In genomic region chr13:69810936-69811680, GRCm38 (mm10) we compare ENCODE assay signal across 7 mouse cellular contexts. TPM values are rescaled to one million over a fixed set of nuclear protein-coding genes. Genes with fewer than 3 reads are reported as not detected.
DNase-seq lines count a peak whose midpoint lies in the region; ATAC-seq lines count a peak whose summit lies in the region.

No protein-coding gene starts in this region.

- H3K9me3 ChIP-seq in neural tube, embryonic 11.5 days (ENCODE audit: control insufficient read depth, low read length): no peaks in the 10 kb centered on the region
- no peaks in the 10 kb centered on the region for H3K9me3 ChIP-seq in forebrain, embryonic 15.5 days
- H3K9me3 ChIP-seq in liver, embryonic 11.5 days (ENCODE audit: control insufficient read depth, low read length): no peaks in the 10 kb centered on the region

- H3K36me3 ChIP-seq in neural tube, embryonic 11.5 days (ENCODE audit: control insufficient read depth, insufficient read depth, low read length): peaks cover 13% of the 10 kb centered on the region
- H3K36me3 ChIP-seq in forebrain, embryonic 15.5 days: peaks cover 31% of the 10 kb centered on the region
- peaks cover 24% of the 10 kb centered on the region for H3K36me3 ChIP-seq in liver, embryonic 11.5 days (ENCODE audit: control insufficient read depth, insufficient read depth, low read length)

- WGBS in neural tube, embryonic 11.5 days: 93% methylated on average over 14 of the region's 14 CpGs
- WGBS in forebrain, embryonic 15.5 days: 86% methylated on average over 14 of the region's 14 CpGs
- 78% methylated on average over 14 of the region's 14 CpGs for WGBS in liver, embryonic 11.5 days

- H3K9ac ChIP-seq in neural tube, embryonic 11.5 days (ENCODE audit: low read length): 0 out of 2 replicates have a peak overlapping the region, but pooled peaks have one; percentile 90
- H3K9ac ChIP-seq in forebrain, embryonic 15.5 days (replicated peaks): peak overlapping the region; percentile 82; the same call in 1 of the 2 replicates
- H3K9ac ChIP-seq in liver, embryonic 11.5 days (ENCODE audit: low read depth, low read length): peak overlapping the region; percentile 88; the same call in 1 of the 2 replicates

- peaks cover 9% of the 10 kb centered on the region for H3K4me1 ChIP-seq in neural tube, embryonic 11.5 days (ENCODE audit: control insufficient read depth, insufficient read depth, low read length)
- H3K4me1 ChIP-seq in forebrain, embryonic 15.5 days: peaks cover 22% of the 10 kb centered on the region
- peaks cover 9% of the 10 kb centered on the region for H3K4me1 ChIP-seq in liver, embryonic 11.5 days (replicated peaks; ENCODE audit: control insufficient read depth, insufficient read depth, low read length)

- peak overlapping the region; percentile 87 for H3K4me3 ChIP-seq in neural tube, embryonic 11.5 days (ENCODE audit: low read depth, low read length)
- peak overlapping the region; percentile 95 for H3K4me3 ChIP-seq in forebrain, embryonic 15.5 days
- peak overlapping the region; percentile 96 for H3K4me3 ChIP-seq in liver, embryonic 11.5 days (ENCODE audit: low read depth, low read length)

- peak overlapping the region; percentile 93 for H3K4me2 ChIP-seq in neural tube, embryonic 11.5 days (ENCODE audit: low read depth)
- peak overlapping the region; percentile 90 for H3K4me2 ChIP-seq in forebrain, embryonic 15.5 days (replicated peaks)
- peak overlapping the region; percentile 96 for H3K4me2 ChIP-seq in liver, embryonic 11.5 days

- ATAC-seq in neural tube, embryonic 11.5 days (ENCODE audit: insufficient read depth, low FRiP score, low TSS enrichment): no peak
- no peak for ATAC-seq in forebrain, embryonic 15.5 days (replicated peaks)
- ATAC-seq in liver, embryonic 11.5 days (replicated peaks; ENCODE audit: low FRiP score): no peak

- H3K27ac ChIP-seq in neural tube, embryonic 11.5 days (ENCODE audit: low read depth, low read length): no peak overlapping the region
- no peak overlapping the region for H3K27ac ChIP-seq in forebrain, embryonic 15.5 days (replicated peaks)
- H3K27ac ChIP-seq in liver, embryonic 11.5 days (ENCODE audit: low read depth, low read length): no peak overlapping the region

- no peaks in the 10 kb centered on the region for H3K27me3 ChIP-seq in neural tube, embryonic 11.5 days (ENCODE audit: control insufficient read depth, insufficient read depth, low read length)
- no peaks in the 10 kb centered on the region for H3K27me3 ChIP-seq in forebrain, embryonic 15.5 days
- H3K27me3 ChIP-seq in liver, embryonic 11.5 days (replicated peaks; ENCODE audit: control insufficient read depth, insufficient read depth, low read length): no peaks in the 10 kb centered on the region

- no peak for DNase-seq in neural tube, embryonic 11.5 days (ENCODE audit: low spot score)
- DNase-seq in neural tube, embryonic 10.5 days (ENCODE audit: extremely low spot score, low spot score): no peak
- no peak for DNase-seq in liver, embryonic 11.5 days (ENCODE audit: low spot score)
- DNase-seq in testis, postnatal 10 days (ENCODE audit: low spot score): peak; percentile 51
- DNase-seq in kidney, adult 11 months: no peak
- DNase-seq in embryo, embryonic 11 days: no peak

RNA-seq across cellular contexts. Expression of gene Med10, which starts 8.9 kb away (rescaled TPM):
- 188 and 195 TPM in 2 replicates for polyA plus RNA-seq in neural tube, embryonic 11.5 days (2014; fragmentation: Nextera tagmentation; extraction: Ambion mirVana)
- 177 and 181 TPM in 2 replicates for polyA plus RNA-seq in forebrain, embryonic 15.5 days (2015; fragmentation: Nextera tagmentation; extraction: Ambion mirVana)
- polyA plus RNA-seq in liver, embryonic 11.5 days (2014; fragmentation: Nextera tagmentation; extraction: Ambion mirVana): 107 and 121 TPM in 2 replicates
